Mouse (Mus musculus) G1E (cell line): ENCODE measurements around the gene Klf1. TPM values are rescaled to one million over a fixed set of nuclear protein-coding genes. Genes with fewer than 3 reads are reported as not detected.
A peak's percentile ranks its signal among the peaks of the same experiment; 100 is the strongest.

Experiments
- ATAC-seq: 2 replicates; pipeline ENCODE4 v1.8.0; 2016; ENCODE audit warnings: mild to moderate bottlenecking; ENCODE audit not compliant: insufficient number of reproducible peaks, poor library complexity, low FRiP score, severe bottlenecking; ENCODE audit errors: extremely low read depth
- DNase-seq: peaks from one replicate; pipeline ENCODE4 v3.0.0; 2012; ENCODE audit warnings: low spot score
- H3K27me3 ChIP-seq: 2 replicates; pipeline ENCODE4 v1.6.1; 2012; ENCODE audit warnings: mild to moderate bottlenecking, low read length, inconsistent platforms; ENCODE audit not compliant: insufficient read depth
- H3K36me3 ChIP-seq: replicated peaks from 2 replicates; pipeline ENCODE3; 2012; ENCODE audit warnings: mild to moderate bottlenecking, inconsistent platforms
- H3K4me1 ChIP-seq: 2 replicates; pipeline ENCODE4 v1.6.1; 2012; ENCODE audit warnings: low read depth, low read length, inconsistent platforms, mixed read lengths; ENCODE audit not compliant: insufficient read depth
- H3K4me3 ChIP-seq: 2 replicates; pipeline ENCODE4 v1.5.1; 2012; ENCODE audit warnings: low read depth, mild to moderate bottlenecking, inconsistent platforms, low read length, moderate library complexity, mixed read lengths
- H3K9me3 ChIP-seq: replicated peaks from 2 replicates; pipeline ENCODE4 v1.6.1; 2012; ENCODE audit warnings: inconsistent platforms
- CTCF ChIP-seq: IDR thresholded peaks from 2 replicates; pipeline ENCODE4 v1.5.1; 2012; ENCODE audit warnings: low read depth, low read length, inconsistent platforms, mixed read lengths
- GATA1 ChIP-seq: IDR thresholded peaks from 2 replicates; pipeline ENCODE4 v1.6.1; 2012; ENCODE audit warnings: borderline replicate concordance, low read length, inconsistent platforms, mixed read lengths
- GATA2 ChIP-seq: IDR thresholded peaks from 2 replicates; pipeline ENCODE4 v1.6.1; 2012; ENCODE audit warnings: low read depth, low read length, inconsistent platforms, borderline replicate concordance
- POLR2AphosphoS5 ChIP-seq: IDR thresholded peaks from 2 replicates; pipeline ENCODE4 v1.6.1; 2012; ENCODE audit warnings: low read depth, low read length, inconsistent platforms; ENCODE audit not compliant: insufficient replicate concordance
- TAL1 ChIP-seq: conservative IDR thresholded peaks from 2 replicates; pipeline ENCODE4 v1.6.1; 2012; ENCODE audit warnings: low read depth, low read length, inconsistent platforms, mixed read lengths
- polyA plus RNA-seq: library from polyadenylated mRNA; stranded (reverse); fragments of >175 nt; gene quantifications from 2 replicates; pipeline ENCODE4 v1.2.3, GENCODE M21; 2012
- total RNA-seq, 2 experiments: library from RNA; stranded (forward) in 1 of 2; stranded (reverse) in 1 of 2; fragments of 200-1000 nt in 1 of 2; fragments of >200 nt in 1 of 2; fragmentation: Nextera tagmentation in 1 of 2; gene quantifications; 2 replicates each; pipeline ENCODE4 v1.2.3; 2014 to 2017

Klf1 gene
- total and polyA plus RNA-seq, 3 experiments: 51.5 to 193 (median 75.0) TPM

DNA sequence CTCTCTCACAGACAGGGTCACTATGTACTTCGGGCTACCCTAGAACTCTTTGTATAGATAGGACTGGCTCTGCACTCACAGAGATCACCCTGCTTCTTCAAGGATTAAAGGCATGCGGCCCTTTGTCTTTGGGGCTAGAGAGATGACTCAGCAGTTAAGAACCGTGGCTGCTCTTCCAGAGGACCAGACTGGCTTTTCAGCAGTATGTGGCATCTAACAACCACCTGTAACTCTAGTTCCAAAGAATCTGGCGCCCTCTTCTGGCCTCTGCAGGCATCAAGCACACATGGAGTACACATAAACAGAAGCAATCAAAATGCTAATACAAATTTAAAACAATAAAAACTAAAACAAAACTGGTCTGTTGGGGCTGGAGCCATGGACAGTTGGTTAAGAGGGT is 12.2 kb downstream of the Klf1 start:
- DNase-seq (no peak), ATAC-seq (peak; percentile 29; the same call in 1 of the 2 replicates)
- no peaks in the 10 kb centered on the region for H3K27me3 ChIP-seq
- peaks cover 77% of the 10 kb centered on the region for H3K4me1 ChIP-seq
- H3K9me3 ChIP-seq: no peaks in the 10 kb centered on the region
- TF ChIP-seq POLR2AphosphoS5: no peak
- peak; percentile 37 for TF ChIP-seq CTCF
- no peak for TF ChIP-seq TAL1
- no peak for TF ChIP-seq GATA1
- TF ChIP-seq GATA2: no peak
- H3K4me3 ChIP-seq: peak overlapping the region; percentile 73
- H3K36me3 ChIP-seq: peaks cover 85% of the 10 kb centered on the region

DNA sequence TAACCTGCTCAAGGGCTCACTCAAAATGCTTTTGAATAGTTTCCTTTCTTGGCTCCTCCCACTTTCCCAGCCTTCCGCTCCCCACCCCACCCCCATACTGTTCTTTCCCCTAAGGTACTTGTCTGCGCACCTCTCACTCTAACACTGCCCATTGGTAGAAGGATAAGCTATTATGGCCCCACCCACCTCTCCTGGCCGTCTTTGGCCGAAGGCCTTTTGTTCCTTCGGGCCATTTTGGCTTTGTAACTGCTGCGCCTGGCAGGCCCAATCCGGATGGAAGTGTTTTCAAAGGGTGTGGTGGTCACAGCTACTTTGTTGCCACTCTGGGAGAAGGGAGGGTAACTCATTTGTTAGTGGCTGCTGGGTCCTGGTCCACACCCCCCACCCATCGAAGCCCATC is 13.5 kb downstream of the Klf1 start:
- no peak for DNase-seq

DNA sequence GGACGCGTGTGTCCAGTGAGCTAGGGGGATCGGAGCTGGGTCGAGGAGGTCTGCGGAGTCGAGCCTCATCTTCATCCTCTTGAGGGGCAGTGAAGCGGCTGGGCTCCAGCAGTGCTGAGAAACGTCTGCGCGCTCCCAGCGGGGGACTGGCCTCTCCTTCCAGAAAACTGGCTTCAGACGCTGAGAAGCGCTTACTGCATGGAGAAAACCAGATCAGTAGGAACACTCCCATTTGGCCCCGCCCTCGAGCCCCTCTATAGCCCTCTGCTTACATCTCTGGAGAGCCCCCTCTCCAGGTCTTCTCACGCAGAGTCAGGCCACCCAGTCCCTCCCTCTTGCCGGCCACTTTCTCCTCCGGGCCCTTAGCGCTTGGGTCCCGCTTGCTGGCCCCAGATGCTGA is 16.1 kb downstream of the Klf1 start:
- H3K4me1 ChIP-seq: peaks cover 43% of the 10 kb centered on the region
- peaks cover 84% of the 10 kb centered on the region for H3K36me3 ChIP-seq
- no peaks in the 10 kb centered on the region for H3K27me3 ChIP-seq
- TF ChIP-seq TAL1 (no peak), POLR2AphosphoS5 (no peak), CTCF (no peak), GATA1 (no peak), GATA2 (no peak)
- no peaks in the 10 kb centered on the region for H3K9me3 ChIP-seq
- no peak overlapping the region for H3K4me3 ChIP-seq
- ATAC-seq (no peak), DNase-seq (no peak)

More for the DNA sequence above, 13.5 kb downstream of the Klf1 start:
- Histone ChIP-seq H3K4me1 (peaks cover 65% of the 10 kb centered on the region), H3K4me3 (peak overlapping the region; percentile 42; the same call in 1 of the 2 replicates), H3K9me3 (no peaks in the 10 kb centered on the region), H3K36me3 (peaks cover 86% of the 10 kb centered on the region), H3K27me3 (no peaks in the 10 kb centered on the region)
- TF ChIP-seq TAL1 (no peak), POLR2AphosphoS5 (no peak), CTCF (no peak), GATA1 (no peak)
- ATAC-seq: no peak

DNA sequence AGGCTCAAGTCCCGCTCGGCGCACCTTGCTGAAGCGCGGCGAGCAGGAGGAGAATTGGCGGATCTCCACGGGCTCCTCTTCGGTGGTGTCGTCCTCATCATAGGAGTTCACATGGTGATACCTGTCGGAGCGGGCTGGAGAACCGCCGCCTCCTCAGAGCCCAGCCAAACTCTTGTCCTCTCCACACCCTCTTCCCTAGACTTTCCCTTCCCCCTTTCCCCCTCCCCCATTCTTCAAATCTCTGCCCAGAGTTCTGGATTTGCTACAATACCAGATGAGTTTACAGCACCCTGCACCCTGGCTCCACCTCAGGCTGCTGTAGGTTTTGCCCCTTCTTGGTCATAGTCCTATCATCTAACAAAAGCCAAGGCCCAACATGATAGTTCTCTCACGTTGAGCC is 16.9 kb downstream of the Klf1 start:
- H3K27me3 ChIP-seq: no peaks in the 10 kb centered on the region

DNA sequence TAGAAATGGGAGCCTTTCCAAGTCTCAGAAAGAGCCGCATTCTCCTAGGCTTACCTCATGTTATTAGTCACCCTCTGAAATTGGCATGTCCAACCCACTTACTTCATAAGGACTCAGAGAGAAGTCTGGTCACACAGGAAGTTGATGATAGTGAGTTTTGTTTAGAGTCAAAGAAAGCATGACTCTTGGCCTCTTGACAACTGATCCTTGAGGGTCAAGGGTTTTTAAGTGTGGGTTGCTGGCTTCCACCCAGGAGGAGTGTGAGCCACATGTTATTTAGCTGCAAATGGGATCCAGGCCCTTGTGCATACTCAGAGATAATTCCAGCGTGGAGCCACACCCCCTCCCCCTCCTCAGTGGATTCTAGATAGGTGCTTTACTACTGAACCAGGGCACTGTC is 19.9 kb downstream of the Klf1 start:
- H3K36me3 ChIP-seq: peaks cover 70% of the 10 kb centered on the region
- DNase-seq (no peak), ATAC-seq (no peak)
- peaks cover 33% of the 10 kb centered on the region for H3K4me1 ChIP-seq
- no peak overlapping the region for H3K4me3 ChIP-seq
- no peak for TF ChIP-seq GATA2
- TF ChIP-seq POLR2AphosphoS5: no peak
- TF ChIP-seq CTCF: no peak
- TF ChIP-seq TAL1: no peak
- no peak for TF ChIP-seq GATA1
- no peaks in the 10 kb centered on the region for H3K27me3 ChIP-seq
- H3K9me3 ChIP-seq: no peaks in the 10 kb centered on the region

More for the DNA sequence above, 16.9 kb downstream of the Klf1 start:
- no peaks in the 10 kb centered on the region for H3K9me3 ChIP-seq
- peaks cover 86% of the 10 kb centered on the region for H3K36me3 ChIP-seq
- TF ChIP-seq POLR2AphosphoS5: no peak
- no peak for TF ChIP-seq TAL1
- no peak for TF ChIP-seq CTCF
- no peak for TF ChIP-seq GATA1
- no peak for TF ChIP-seq GATA2
- DNase-seq: no peak
- no peak overlapping the region for H3K4me3 ChIP-seq
- ATAC-seq: no peak
- H3K4me1 ChIP-seq: peaks cover 40% of the 10 kb centered on the region

DNA sequence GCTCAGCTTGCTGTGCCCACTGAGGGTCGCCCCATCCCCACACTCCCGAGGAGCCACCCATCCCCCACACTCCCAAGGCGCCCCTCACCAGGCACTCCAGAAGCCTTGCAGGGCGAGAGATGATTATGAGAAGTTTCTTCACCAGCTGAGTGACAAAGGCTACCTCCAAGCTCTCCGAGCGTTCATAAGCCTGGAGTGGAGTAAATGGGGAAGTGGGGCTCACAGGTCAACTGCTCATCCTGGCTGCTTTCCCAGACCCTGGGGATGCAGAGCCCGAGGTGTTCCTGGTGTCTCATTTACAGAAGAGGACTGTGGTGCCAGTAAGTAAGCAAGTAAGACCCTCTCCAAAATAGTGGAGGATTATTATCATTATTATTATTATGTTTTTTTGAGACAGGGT is 23.8 kb downstream of the Klf1 start:
- H3K4me1 ChIP-seq: peaks cover 40% of the 10 kb centered on the region
- peaks cover 28% of the 10 kb centered on the region for H3K27me3 ChIP-seq
- H3K4me3 ChIP-seq: no peak overlapping the region
- DNase-seq (no peak), ATAC-seq (no peak)
- H3K36me3 ChIP-seq: peaks cover 30% of the 10 kb centered on the region
- no peaks in the 10 kb centered on the region for H3K9me3 ChIP-seq
- TF ChIP-seq TAL1 (no peak), GATA2 (no peak), CTCF (no peak), GATA1 (no peak), POLR2AphosphoS5 (no peak)

DNA sequence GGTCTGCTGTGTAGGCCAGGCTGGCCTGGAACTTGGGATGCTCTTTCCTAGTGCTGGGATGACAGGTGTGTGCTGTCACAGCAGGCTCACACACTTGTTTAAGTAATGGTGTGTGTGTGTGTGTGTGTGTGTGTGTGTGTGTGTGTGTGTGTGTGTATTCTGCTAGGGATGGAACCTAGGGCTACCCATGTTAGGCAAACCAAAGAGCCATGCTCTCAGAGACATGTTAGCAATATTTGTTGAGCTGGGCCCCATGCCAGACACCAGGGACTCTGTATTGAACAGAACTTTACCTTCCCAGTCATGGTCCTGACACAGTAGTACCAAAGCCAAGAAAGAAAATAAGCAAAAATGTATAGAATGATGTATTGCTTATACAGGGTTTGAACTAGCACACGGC is 25.8 kb downstream of the Klf1 start:
- DNase-seq: no peak
- Histone ChIP-seq H3K4me3 (no peak overlapping the region), H3K27me3 (peaks cover 35% of the 10 kb centered on the region), H3K36me3 (peaks cover 12% of the 10 kb centered on the region), H3K4me1 (peaks cover 39% of the 10 kb centered on the region), H3K9me3 (no peaks in the 10 kb centered on the region)
- no peak for ATAC-seq
- TF ChIP-seq TAL1: no peak
- no peak for TF ChIP-seq GATA2
- TF ChIP-seq CTCF: no peak
- no peak for TF ChIP-seq POLR2AphosphoS5
- TF ChIP-seq GATA1: no peak
